Mouse (Mus musculus): ENCODE measurements at regions not wholly inside any gene's neighbourhood (a gene's known extent, or its start where the extent isn't known, plus 50 kb on each side); places are given as distances from the start of the nearest gene placed in this dataset.

DNA sequence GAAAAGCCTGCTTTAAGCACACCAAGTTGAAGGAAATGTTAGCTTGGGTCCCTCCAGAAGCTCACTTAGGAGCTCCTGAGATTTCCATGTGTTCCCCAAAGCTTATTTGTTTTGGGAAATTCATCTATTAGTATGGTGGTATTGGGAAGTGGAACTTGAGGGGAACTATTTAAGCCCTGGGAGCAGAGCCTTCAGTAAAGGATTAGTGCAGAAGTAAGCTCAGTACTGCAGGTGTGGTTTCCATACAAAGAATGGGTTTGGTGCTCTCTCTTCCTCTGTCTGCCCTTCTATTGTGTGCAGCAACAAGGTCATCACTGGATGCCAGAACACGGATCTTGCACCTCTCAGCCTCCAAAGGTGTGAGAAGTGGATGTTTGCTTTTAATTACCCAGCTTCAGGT lies 57.2 kb downstream of the Foxa2 start:
- H3K4me1 ChIP-seq (ENCODE audit: control insufficient read depth, insufficient read depth, insufficient read length, low read length) = no peaks in the 10 kb centered on the region; the same call in 1 of the 2 replicates
- no peak for TF ChIP-seq CTCF (IDR thresholded peaks at IDR 0.05; ENCODE audit: extremely low read depth, insufficient read length, insufficient replicate concordance, low read depth, low read length)
- TF ChIP-seq POLR2A (IDR thresholded peaks at IDR 0.05; ENCODE audit: low read depth, low read length) = no peak
- H3K27me3 ChIP-seq (ENCODE audit: control insufficient read depth, insufficient read depth, low read length) = no peaks in the 10 kb centered on the region
- H3K4me3 ChIP-seq (ENCODE audit: low read depth, low read length) = no peak overlapping the region
- H3K27ac ChIP-seq (ENCODE audit: insufficient read depth, low read depth, low read length) = no peak overlapping the region
- H3K36me3 ChIP-seq (ENCODE audit: control insufficient read depth, insufficient read depth, low read length) = no peaks in the 10 kb centered on the region
- 57% methylated on average over 1 of the region's 1 CpGs for WGBS

DNA sequence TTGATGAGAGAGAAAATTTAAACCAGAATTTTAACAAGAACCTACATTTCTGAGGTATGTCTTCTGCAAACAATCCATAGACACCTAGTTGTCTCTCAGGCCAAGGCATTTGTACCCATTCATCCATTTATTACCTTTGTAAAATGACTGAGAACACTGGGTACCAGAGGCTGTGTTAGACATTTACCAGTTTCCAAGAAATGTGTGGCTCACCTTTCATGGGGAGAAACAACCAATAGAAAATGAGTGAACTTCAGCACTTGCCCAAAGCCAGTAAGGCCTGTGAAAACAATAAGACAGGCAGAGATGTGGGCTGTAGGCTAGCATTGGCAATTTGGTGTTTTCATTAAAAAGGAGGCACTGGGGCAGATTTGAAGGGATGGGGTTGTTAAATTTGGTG lies 58.2 kb downstream of the Foxa2 start:
- TF ChIP-seq POLR2A (IDR thresholded peaks at IDR 0.05; ENCODE audit: low read depth, low read length) = no peak
- no peak for TF ChIP-seq CTCF (IDR thresholded peaks at IDR 0.05; ENCODE audit: extremely low read depth, insufficient read length, insufficient replicate concordance, low read depth, low read length)
- Histone ChIP-seq H3K27me3 (ENCODE audit: control insufficient read depth, insufficient read depth, low read length) (no peaks in the 10 kb centered on the region), H3K4me1 (ENCODE audit: control insufficient read depth, insufficient read depth, insufficient read length, low read length) (no peaks in the 10 kb centered on the region; the same call in 1 of the 2 replicates), H3K4me3 (ENCODE audit: low read depth, low read length) (no peak overlapping the region), H3K36me3 (ENCODE audit: control insufficient read depth, insufficient read depth, low read length) (no peaks in the 10 kb centered on the region), H3K27ac (ENCODE audit: insufficient read depth, low read depth, low read length) (no peak overlapping the region)

DNA sequence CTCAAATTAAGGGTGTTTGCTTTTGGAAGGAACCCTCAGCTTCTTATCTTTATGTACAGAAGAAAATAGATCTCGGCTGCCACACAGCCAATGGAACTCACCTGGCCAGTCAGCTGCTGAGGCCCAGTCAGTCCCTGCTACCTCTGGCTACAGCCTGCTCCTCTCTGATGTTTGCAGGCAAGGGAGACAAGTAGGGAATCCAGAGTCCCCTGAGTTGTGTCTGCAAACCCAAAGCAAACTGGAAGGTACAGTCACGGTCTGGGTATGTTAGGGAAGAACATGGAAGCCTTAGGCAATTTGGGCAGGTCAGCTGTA lies 61.6 kb downstream of the Foxa2 start:
- whole genome bisulfite sequencing = 26% methylated on average over 2 of the region's 2 CpGs
- Histone ChIP-seq H3K4me1 (ENCODE audit: control insufficient read depth, insufficient read depth, insufficient read length, low read length) (peaks cover 3% of the 10 kb centered on the region; the same call in 1 of the 2 replicates), H3K4me3 (ENCODE audit: low read depth, low read length) (no peak overlapping the region), H3K36me3 (ENCODE audit: control insufficient read depth, insufficient read depth, low read length) (no peaks in the 10 kb centered on the region), H3K27ac (ENCODE audit: insufficient read depth, low read depth, low read length) (0 out of 2 replicates have a peak overlapping the region, but pooled peaks have one; percentile 28), H3K27me3 (ENCODE audit: control insufficient read depth, insufficient read depth, low read length) (no peaks in the 10 kb centered on the region)
- TF ChIP-seq POLR2A (IDR thresholded peaks at IDR 0.05; ENCODE audit: low read depth, low read length) (no peak), CTCF (IDR thresholded peaks at IDR 0.05; ENCODE audit: extremely low read depth, insufficient read length, insufficient replicate concordance, low read depth, low read length) (no peak)

DNA sequence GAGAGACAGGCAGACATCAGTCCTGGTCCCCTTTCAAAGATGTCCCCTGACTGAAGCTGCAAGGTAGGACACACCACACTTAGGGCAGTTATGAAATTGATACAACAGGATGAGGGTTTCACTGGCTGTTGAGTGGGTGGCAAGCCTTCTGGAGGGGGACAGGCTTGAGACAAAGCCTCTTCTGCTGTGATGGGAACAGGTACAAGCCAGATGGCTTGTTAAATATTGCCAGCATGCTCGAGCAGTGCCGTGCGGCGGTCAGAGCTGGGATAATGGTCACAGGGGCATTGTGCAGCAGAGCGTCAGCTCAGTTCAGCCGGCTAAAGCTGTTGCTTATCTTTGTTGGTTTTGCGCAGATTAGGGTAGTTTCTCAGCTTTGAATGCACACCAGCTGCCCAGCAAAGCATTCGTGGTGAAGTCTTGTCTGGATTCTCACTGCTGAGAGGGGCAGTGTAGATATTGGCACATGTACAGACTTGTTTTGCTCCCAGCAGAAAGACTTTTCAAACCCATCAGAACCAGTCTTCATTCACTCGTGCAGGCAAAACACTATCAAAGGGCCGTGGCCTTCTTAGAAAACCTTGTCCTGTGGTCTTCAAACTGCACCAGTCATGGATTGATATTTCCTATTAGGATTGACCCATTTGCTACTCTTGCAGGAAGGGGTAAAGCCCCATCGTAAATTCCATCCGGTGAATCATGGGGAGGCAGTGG lies 62.1 kb downstream of the Foxa2 start:
- Histone ChIP-seq H3K36me3 (ENCODE audit: control insufficient read depth, insufficient read depth, low read length) (no peaks in the 10 kb centered on the region), H3K4me3 (ENCODE audit: low read depth, low read length) (no peak overlapping the region), H3K27me3 (ENCODE audit: control insufficient read depth, insufficient read depth, low read length) (no peaks in the 10 kb centered on the region), H3K27ac (ENCODE audit: insufficient read depth, low read depth, low read length) (peak overlapping the region; percentile 28; the same call in 1 of the 2 replicates), H3K4me1 (ENCODE audit: control insufficient read depth, insufficient read depth, insufficient read length, low read length) (peaks cover 3% of the 10 kb centered on the region; the same call in 1 of the 2 replicates)
- WGBS = 21% methylated on average over 12 of the region's 12 CpGs
- TF ChIP-seq CTCF (IDR thresholded peaks at IDR 0.05; ENCODE audit: extremely low read depth, insufficient read length, insufficient replicate concordance, low read depth, low read length) = no peak
- TF ChIP-seq POLR2A (IDR thresholded peaks at IDR 0.05; ENCODE audit: low read depth, low read length) = no peak

DNA sequence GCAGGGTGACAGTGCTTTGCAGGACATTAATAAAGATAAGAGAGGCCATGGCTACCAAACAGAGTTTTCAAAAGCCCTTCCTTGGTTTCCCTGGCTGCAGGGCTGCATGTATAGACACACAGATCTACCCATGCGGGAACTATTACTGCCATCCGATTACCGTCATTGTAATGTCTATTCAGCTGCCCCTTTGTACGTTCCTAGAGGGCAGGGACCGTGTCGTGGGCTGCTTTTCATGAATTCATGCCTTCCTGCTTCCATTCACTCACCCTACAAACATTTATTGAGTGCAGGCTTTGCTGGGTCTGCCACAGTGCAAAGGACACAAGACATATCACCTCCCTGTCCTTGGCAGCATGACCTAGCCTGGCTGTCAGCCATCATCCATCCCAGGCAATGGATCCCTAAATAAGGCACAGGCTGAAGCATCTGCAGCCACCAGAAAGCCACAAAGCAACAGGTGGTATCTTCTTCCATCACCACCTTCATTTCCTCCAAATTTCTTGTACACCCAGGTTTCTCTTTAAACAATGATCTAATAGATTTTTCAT lies 65.8 kb downstream of the Foxa2 start:
- Histone ChIP-seq H3K4me1 (ENCODE audit: control insufficient read depth, insufficient read depth, insufficient read length, low read length) (peaks cover 9% of the 10 kb centered on the region; the same call in 1 of the 2 replicates), H3K36me3 (ENCODE audit: control insufficient read depth, insufficient read depth, low read length) (no peaks in the 10 kb centered on the region), H3K4me3 (ENCODE audit: low read depth, low read length) (no peak overlapping the region), H3K27ac (ENCODE audit: insufficient read depth, low read depth, low read length) (0 out of 2 replicates have a peak overlapping the region, but pooled peaks have one; percentile 2), H3K27me3 (ENCODE audit: control insufficient read depth, insufficient read depth, low read length) (no peaks in the 10 kb centered on the region)
- WGBS = 35% methylated on average over 6 of the region's 6 CpGs
- TF ChIP-seq CTCF (IDR thresholded peaks at IDR 0.05; ENCODE audit: extremely low read depth, insufficient read length, insufficient replicate concordance, low read depth, low read length) (no peak), POLR2A (IDR thresholded peaks at IDR 0.05; ENCODE audit: low read depth, low read length) (no peak)

DNA sequence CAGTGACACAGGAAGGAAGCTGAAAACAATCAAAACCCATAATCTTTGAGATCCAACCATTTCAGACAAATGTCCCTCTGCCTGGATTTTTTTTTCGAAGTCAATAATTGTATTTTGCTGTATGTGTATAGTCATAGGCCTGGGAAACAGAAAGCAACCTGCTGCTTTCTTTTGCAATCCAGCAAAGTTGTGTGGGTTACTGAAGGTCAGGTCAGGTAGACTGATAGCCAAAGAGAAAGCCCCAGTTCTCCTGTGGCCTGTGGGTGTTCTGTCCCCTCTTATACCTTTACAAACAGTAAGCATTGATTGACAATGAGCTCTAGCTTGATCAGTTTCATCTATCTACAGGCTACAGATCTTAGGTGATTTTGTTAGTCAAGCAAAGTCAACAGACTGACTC lies 66.4 kb downstream of the Foxa2 start:
- H3K4me1 ChIP-seq (ENCODE audit: control insufficient read depth, insufficient read depth, insufficient read length, low read length) = peaks cover 9% of the 10 kb centered on the region; the same call in 1 of the 2 replicates
- no peaks in the 10 kb centered on the region for H3K27me3 ChIP-seq (ENCODE audit: control insufficient read depth, insufficient read depth, low read length)
- no peak overlapping the region for H3K27ac ChIP-seq (ENCODE audit: insufficient read depth, low read depth, low read length)
- 85% methylated on average over 1 of the region's 1 CpGs for WGBS
- no peak overlapping the region for H3K4me3 ChIP-seq (ENCODE audit: low read depth, low read length)
- TF ChIP-seq CTCF (IDR thresholded peaks at IDR 0.05; ENCODE audit: extremely low read depth, insufficient read length, insufficient replicate concordance, low read depth, low read length) = no peak
- TF ChIP-seq POLR2A (IDR thresholded peaks at IDR 0.05; ENCODE audit: low read depth, low read length) = no peak
- H3K36me3 ChIP-seq (ENCODE audit: control insufficient read depth, insufficient read depth, low read length) = no peaks in the 10 kb centered on the region

DNA sequence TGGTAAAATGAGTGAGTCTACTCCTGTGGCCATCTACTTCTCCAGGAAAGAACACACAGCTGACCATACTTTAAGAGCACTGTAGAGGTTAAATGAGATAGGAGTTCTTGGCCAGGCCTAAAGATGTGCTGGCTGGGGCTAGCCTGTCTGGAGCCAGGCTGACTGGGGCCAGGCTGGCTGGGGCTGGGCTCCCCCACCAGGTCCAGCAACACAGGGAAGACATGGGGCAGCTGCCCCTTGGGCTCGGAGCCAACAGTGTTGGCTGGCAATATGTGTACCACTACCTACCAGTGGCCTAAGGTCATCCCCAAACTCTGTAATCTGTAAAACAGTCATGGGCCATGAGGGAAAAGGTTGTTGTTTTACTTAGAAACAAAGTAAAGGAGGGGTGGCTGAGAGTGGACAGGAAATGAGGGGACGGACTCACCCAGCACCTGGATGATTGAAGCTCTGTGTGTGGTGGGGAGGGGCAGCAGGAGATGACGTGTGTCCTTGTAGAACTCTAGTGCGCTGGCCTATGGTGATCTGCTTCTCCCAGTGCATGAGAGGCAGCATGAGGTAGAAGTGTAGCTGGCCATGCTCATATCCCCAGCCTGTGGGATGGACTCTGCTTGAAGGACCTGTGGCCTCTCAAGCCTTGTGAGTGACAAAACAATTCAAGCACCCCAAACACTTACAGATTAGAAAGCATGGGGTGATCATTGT lies 67.0 kb downstream of the Foxa2 start:
- H3K36me3 ChIP-seq (ENCODE audit: control insufficient read depth, insufficient read depth, low read length) = no peaks in the 10 kb centered on the region
- H3K27me3 ChIP-seq (ENCODE audit: control insufficient read depth, insufficient read depth, low read length) = no peaks in the 10 kb centered on the region
- H3K27ac ChIP-seq (ENCODE audit: insufficient read depth, low read depth, low read length) = no peak overlapping the region
- WGBS = 81% methylated on average over 4 of the region's 4 CpGs
- TF ChIP-seq POLR2A (IDR thresholded peaks at IDR 0.05; ENCODE audit: low read depth, low read length) = no peak
- no peak for TF ChIP-seq CTCF (IDR thresholded peaks at IDR 0.05; ENCODE audit: extremely low read depth, insufficient read length, insufficient replicate concordance, low read depth, low read length)
- peaks cover 12% of the 10 kb centered on the region; the same call in 1 of the 2 replicates for H3K4me1 ChIP-seq (ENCODE audit: control insufficient read depth, insufficient read depth, insufficient read length, low read length)
- H3K4me3 ChIP-seq (ENCODE audit: low read depth, low read length) = no peak overlapping the region
